Mouse (Mus musculus): ENCODE results near the gene Fam102a. TPM values are rescaled to one million over a fixed set of nuclear protein-coding genes. Genes with fewer than 3 reads are reported as not detected.

Gene Fam102a
- polyA plus RNA-seq, 1 experiment = 2.4 TPM

DNA sequence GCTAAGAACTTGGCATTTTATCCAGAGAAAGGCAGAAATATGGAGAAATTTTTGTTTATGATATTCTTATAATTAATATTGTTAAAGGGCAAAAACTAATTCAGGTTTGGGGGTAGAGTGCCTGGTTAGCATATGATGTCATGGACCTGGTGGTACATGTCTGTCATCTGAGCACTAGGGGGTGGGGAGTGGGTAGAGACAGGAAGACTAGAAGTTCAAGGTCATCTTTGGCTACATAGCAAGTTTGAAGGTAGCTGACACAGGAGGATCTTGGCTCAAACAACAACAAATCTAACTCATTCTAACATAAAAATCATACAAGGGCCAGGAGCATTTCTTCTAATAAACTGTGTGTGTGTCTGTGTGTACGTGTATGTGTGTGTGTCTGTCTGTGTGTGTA is 6.8 kb upstream of the Fam102a start:
- Histone ChIP-seq H3ac (ENCODE audit: control insufficient read depth, insufficient read length, low read depth) (no peak overlapping the region), H3K27me3 (ENCODE audit: control insufficient read depth, insufficient read depth, insufficient read length) (no peaks in the 10 kb centered on the region), H3K4me3 (ENCODE audit: insufficient read depth, poor library complexity, severe bottlenecking) (no peak overlapping the region), H3K79me2 (ENCODE audit: control insufficient read depth, insufficient read depth) (no peaks in the 10 kb centered on the region), H3K36me3 (ENCODE audit: control insufficient read depth, insufficient read depth) (no peaks in the 10 kb centered on the region), H3K79me3 (ENCODE audit: low read depth) (no peaks in the 10 kb centered on the region)
- TF ChIP-seq MYOG (IDR thresholded peaks at IDR 0.05; ENCODE audit: control insufficient read depth, extremely low read depth, insufficient read length) (no peak), MYOD1 (IDR thresholded peaks at IDR 0.05; ENCODE audit: control insufficient read depth, insufficient read length, low read depth) (no peak), CEBPB (IDR thresholded peaks at IDR 0.05; ENCODE audit: low read depth) (no peak), MAX (IDR thresholded peaks at IDR 0.05) (no peak), FOSL1 (IDR thresholded peaks at IDR 0.05; ENCODE audit: insufficient read depth, low read length, poor library complexity, severe bottlenecking) (no peak), USF1 (IDR thresholded peaks at IDR 0.05; ENCODE audit: low read depth) (no peak), CTCF (IDR thresholded peaks at IDR 0.05; ENCODE audit: control insufficient read depth, insufficient read depth, insufficient read length) (no peak)

DNA sequence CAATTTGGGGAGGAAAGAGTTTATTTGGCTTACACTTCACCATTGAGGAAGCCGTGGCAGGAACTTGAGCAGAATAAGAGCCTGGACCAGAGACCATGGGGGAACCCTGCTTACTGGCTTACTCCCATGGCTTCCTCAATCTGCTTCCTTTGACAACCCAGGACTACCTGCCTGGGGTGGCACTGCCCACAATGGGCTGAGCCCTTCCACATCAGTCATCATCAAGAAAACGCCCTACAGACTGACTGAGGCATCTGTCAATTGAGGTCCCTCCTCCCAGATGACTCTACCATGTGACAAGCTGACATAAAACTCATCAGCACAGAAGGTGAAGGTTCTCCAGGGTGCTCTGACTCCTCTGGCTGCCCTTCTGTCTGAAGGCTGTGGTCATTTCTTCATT is 4.7 kb upstream of the Fam102a start:
- H3K79me2 ChIP-seq (ENCODE audit: control insufficient read depth, insufficient read depth) = no peaks in the 10 kb centered on the region
- no peak overlapping the region for H3ac ChIP-seq (ENCODE audit: control insufficient read depth, insufficient read length, low read depth)
- H3K36me3 ChIP-seq (ENCODE audit: control insufficient read depth, insufficient read depth) = no peaks in the 10 kb centered on the region
- H3K27me3 ChIP-seq (ENCODE audit: control insufficient read depth, insufficient read depth, insufficient read length) = no peaks in the 10 kb centered on the region
- TF ChIP-seq MYOG (IDR thresholded peaks at IDR 0.05; ENCODE audit: control insufficient read depth, extremely low read depth, insufficient read length) = no peak
- no peak for TF ChIP-seq MYOD1 (IDR thresholded peaks at IDR 0.05; ENCODE audit: control insufficient read depth, insufficient read length, low read depth)
- TF ChIP-seq FOSL1 (IDR thresholded peaks at IDR 0.05; ENCODE audit: insufficient read depth, low read length, poor library complexity, severe bottlenecking) = no peak
- TF ChIP-seq CTCF (IDR thresholded peaks at IDR 0.05; ENCODE audit: control insufficient read depth, insufficient read depth, insufficient read length) = no peak
- no peak for TF ChIP-seq MAX (IDR thresholded peaks at IDR 0.05)
- TF ChIP-seq USF1 (IDR thresholded peaks at IDR 0.05; ENCODE audit: low read depth) = no peak
- no peak for TF ChIP-seq CEBPB (IDR thresholded peaks at IDR 0.05; ENCODE audit: low read depth)
- no peak overlapping the region for H3K4me3 ChIP-seq (ENCODE audit: insufficient read depth, poor library complexity, severe bottlenecking)
- H3K79me3 ChIP-seq (ENCODE audit: low read depth) = no peaks in the 10 kb centered on the region

DNA sequence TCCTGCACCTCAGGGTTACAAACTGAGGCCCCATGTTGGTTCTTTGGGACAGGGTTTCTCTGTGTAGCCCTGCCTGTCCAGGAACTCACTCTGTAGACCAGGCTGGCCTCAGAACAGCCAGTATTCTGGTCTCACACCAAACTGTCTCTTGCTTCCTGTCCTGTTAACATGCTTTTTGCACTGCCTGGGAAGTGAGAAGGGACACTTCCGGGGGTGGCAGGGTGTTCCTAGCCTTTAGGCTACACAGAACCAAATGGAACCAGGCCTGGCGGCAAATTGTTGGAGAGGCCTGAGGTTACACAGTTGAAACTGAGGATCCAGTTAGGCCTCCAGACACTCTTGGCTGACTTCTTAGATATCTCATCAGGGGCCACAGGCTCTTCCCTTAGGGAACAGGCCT is 2.0 kb upstream of the Fam102a start:
- H3K27me3 ChIP-seq (ENCODE audit: control insufficient read depth, insufficient read depth, insufficient read length) = no peaks in the 10 kb centered on the region
- H3K79me3 ChIP-seq (ENCODE audit: low read depth) = no peaks in the 10 kb centered on the region
- TF ChIP-seq MYOG (IDR thresholded peaks at IDR 0.05; ENCODE audit: control insufficient read depth, extremely low read depth, insufficient read length) (no peak), CTCF (IDR thresholded peaks at IDR 0.05; ENCODE audit: control insufficient read depth, insufficient read depth, insufficient read length) (no peak), MYOD1 (IDR thresholded peaks at IDR 0.05; ENCODE audit: control insufficient read depth, insufficient read length, low read depth) (no peak), USF1 (IDR thresholded peaks at IDR 0.05; ENCODE audit: low read depth) (no peak), CEBPB (IDR thresholded peaks at IDR 0.05; ENCODE audit: low read depth) (no peak), FOSL1 (IDR thresholded peaks at IDR 0.05; ENCODE audit: insufficient read depth, low read length, poor library complexity, severe bottlenecking) (no peak), MAX (IDR thresholded peaks at IDR 0.05) (no peak)
- no peak overlapping the region for H3K4me3 ChIP-seq (ENCODE audit: insufficient read depth, poor library complexity, severe bottlenecking)
- H3ac ChIP-seq (ENCODE audit: control insufficient read depth, insufficient read length, low read depth) = no peak overlapping the region
- no peaks in the 10 kb centered on the region for H3K36me3 ChIP-seq (ENCODE audit: control insufficient read depth, insufficient read depth)
- H3K79me2 ChIP-seq (ENCODE audit: control insufficient read depth, insufficient read depth) = no peaks in the 10 kb centered on the region

DNA sequence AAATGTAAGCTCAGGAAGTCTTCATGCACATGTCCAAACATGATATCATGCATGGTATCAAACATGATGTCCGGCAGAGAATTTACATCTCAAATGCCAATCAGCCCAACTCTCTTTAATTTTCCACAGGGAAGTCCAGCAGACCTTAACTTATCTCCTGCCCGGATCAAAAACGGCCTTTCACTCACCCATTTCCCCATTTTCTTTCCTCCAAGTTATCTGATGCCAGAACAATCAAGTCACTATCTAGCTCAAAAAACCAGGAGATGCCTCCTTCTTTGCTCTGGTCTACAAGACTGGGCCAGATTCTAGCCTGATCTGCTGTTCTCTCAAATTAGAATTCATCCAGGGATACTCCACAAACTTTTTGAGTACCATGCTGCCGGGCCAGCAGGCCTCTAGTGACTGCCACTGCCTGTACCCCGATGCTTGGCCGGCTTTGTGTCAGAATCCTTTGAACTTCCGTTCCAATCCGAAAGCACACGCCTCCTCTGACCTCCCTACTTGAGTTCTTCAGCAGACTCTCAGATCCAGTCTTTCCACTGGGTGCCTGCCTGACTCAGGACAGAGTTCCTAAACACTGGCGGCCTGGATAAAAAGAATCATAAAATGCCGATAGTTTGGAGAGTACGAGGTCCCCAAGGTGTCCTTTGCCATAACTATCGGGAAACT is 935 bp upstream of the Fam102a start:
- no peaks in the 10 kb centered on the region for H3K36me3 ChIP-seq (ENCODE audit: control insufficient read depth, insufficient read depth)
- no peaks in the 10 kb centered on the region for H3K27me3 ChIP-seq (ENCODE audit: control insufficient read depth, insufficient read depth, insufficient read length)
- no peak overlapping the region for H3ac ChIP-seq (ENCODE audit: control insufficient read depth, insufficient read length, low read depth)
- H3K79me2 ChIP-seq (ENCODE audit: control insufficient read depth, insufficient read depth) = no peaks in the 10 kb centered on the region
- H3K4me3 ChIP-seq (ENCODE audit: insufficient read depth, poor library complexity, severe bottlenecking) = peak overlapping the region; percentile 55
- H3K79me3 ChIP-seq (ENCODE audit: low read depth) = no peaks in the 10 kb centered on the region
- TF ChIP-seq FOSL1 (IDR thresholded peaks at IDR 0.05; ENCODE audit: insufficient read depth, low read length, poor library complexity, severe bottlenecking) (no peak), MYOG (IDR thresholded peaks at IDR 0.05; ENCODE audit: control insufficient read depth, extremely low read depth, insufficient read length) (no peak), CTCF (IDR thresholded peaks at IDR 0.05; ENCODE audit: control insufficient read depth, insufficient read depth, insufficient read length) (no peak), MYOD1 (IDR thresholded peaks at IDR 0.05; ENCODE audit: control insufficient read depth, insufficient read length, low read depth) (no peak), CEBPB (IDR thresholded peaks at IDR 0.05; ENCODE audit: low read depth) (no peak), USF1 (IDR thresholded peaks at IDR 0.05; ENCODE audit: low read depth) (no peak), MAX (IDR thresholded peaks at IDR 0.05) (no peak)

DNA sequence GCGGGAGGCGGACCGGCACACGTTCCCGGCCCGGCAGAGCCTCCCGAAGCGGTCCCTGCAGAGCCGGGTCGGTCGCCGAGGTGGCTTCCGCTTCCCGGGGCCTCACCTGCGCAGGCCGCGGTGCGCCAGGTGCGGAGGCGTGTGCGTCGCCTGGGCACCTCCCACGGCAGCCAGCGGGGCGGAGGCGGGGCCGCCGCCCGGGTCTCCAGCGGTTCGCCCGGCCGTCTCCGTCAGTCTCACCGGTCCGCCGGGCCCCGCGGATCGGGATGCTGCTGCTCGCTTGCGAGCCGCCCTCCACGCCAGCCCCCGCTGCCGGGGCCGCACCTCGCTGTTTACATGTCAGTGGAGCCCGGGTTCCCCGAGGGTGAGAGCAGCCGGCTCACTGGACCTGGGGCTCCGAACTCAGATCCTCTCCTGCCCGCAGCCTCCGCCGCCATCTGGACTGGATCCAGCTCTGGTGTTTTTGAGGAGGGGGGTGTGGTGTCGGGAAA is 414 bp downstream of the Fam102a start:
- no peaks in the 10 kb centered on the region for H3K79me3 ChIP-seq (ENCODE audit: low read depth)
- no peaks in the 10 kb centered on the region for H3K79me2 ChIP-seq (ENCODE audit: control insufficient read depth, insufficient read depth)
- H3K4me3 ChIP-seq (ENCODE audit: insufficient read depth, poor library complexity, severe bottlenecking) = peak overlapping the region; percentile 55
- TF ChIP-seq MAX (IDR thresholded peaks at IDR 0.05) (no peak), MYOG (IDR thresholded peaks at IDR 0.05; ENCODE audit: control insufficient read depth, extremely low read depth, insufficient read length) (no peak), CEBPB (IDR thresholded peaks at IDR 0.05; ENCODE audit: low read depth) (no peak), CTCF (IDR thresholded peaks at IDR 0.05; ENCODE audit: control insufficient read depth, insufficient read depth, insufficient read length) (no peak), USF1 (IDR thresholded peaks at IDR 0.05; ENCODE audit: low read depth) (no peak), MYOD1 (IDR thresholded peaks at IDR 0.05; ENCODE audit: control insufficient read depth, insufficient read length, low read depth) (no peak), FOSL1 (IDR thresholded peaks at IDR 0.05; ENCODE audit: insufficient read depth, low read length, poor library complexity, severe bottlenecking) (no peak)
- H3ac ChIP-seq (ENCODE audit: control insufficient read depth, insufficient read length, low read depth) = peak overlapping the region; percentile 90
- no peaks in the 10 kb centered on the region for H3K36me3 ChIP-seq (ENCODE audit: control insufficient read depth, insufficient read depth)
- H3K27me3 ChIP-seq (ENCODE audit: control insufficient read depth, insufficient read depth, insufficient read length) = no peaks in the 10 kb centered on the region
